Mouse (Mus musculus) MEL (cell line): ENCODE measurements around the gene Flnb. TPM values are rescaled to one million over a fixed set of nuclear protein-coding genes. Genes with fewer than 3 reads are reported as not detected.

Source experiments
- DNase-seq: peaks from one replicate; pipeline ENCODE4 v3.0.0; 2011; ENCODE audit warnings: low read depth, low spot score
- H3K27ac ChIP-seq: 2 replicates; pipeline ENCODE4 v1.5.1; 2012; ENCODE audit warnings: low read depth, mild to moderate bottlenecking, control low read depth, low read length, moderate library complexity; ENCODE audit not compliant: control insufficient read depth
- H3K27me3 ChIP-seq, 2 experiments: fragments of 150-350 bp in 1 of 2; sonication (generic) in 1 of 2; 2 replicates each; pipeline ENCODE4 v1.6.1; 2012; ENCODE audit warnings: low read length in 2 of 2, mild to moderate bottlenecking in 2 of 2, improper control_type of control experiment in 1 of 2, moderate library complexity in 1 of 2; ENCODE audit not compliant: insufficient read depth in 2 of 2, control insufficient read depth in 1 of 2
- H3K36me3 ChIP-seq, 2 experiments: 2 replicates each; pipeline ENCODE4 v1.6.1; 2012 to 2014; ENCODE audit warnings: low read length in 2 of 2, improper control_type of control experiment in 1 of 2, inconsistent platforms in 1 of 2, mild to moderate bottlenecking in 1 of 2; ENCODE audit not compliant: insufficient read depth in 2 of 2, control insufficient read depth in 1 of 2
- H3K4me1 ChIP-seq, 2 experiments: fragments of 150-350 bp in 1 of 2; sonication (generic) in 1 of 2; 2 replicates each; pipeline ENCODE4 v1.6.1; 2012; ENCODE audit warnings: low read length in 2 of 2, improper control_type of control experiment in 1 of 2, mild to moderate bottlenecking in 1 of 2; ENCODE audit not compliant: insufficient read depth in 2 of 2, control insufficient read depth in 1 of 2
- H3K4me3 ChIP-seq, 2 experiments: fragments of 150-350 bp in 1 of 2; sonication (generic) in 1 of 2; 2 replicates each; pipeline ENCODE4 v1.5.1; 2012; ENCODE audit warnings: low read depth in 2 of 2, low read length in 2 of 2, mild to moderate bottlenecking in 2 of 2, moderate library complexity in 2 of 2, control low read depth in 1 of 2, improper control_type of control experiment in 1 of 2; ENCODE audit not compliant: control insufficient read depth in 1 of 2, insufficient read depth in 1 of 2
- H3K79me2 ChIP-seq: 2 replicates; pipeline ENCODE4 v1.6.1; 2012; ENCODE audit warnings: mild to moderate bottlenecking, low read length, moderate library complexity; ENCODE audit not compliant: control insufficient read depth, poor library complexity, insufficient read depth
- H3K9ac ChIP-seq: 2 replicates; pipeline ENCODE4 v1.6.1; 2012; ENCODE audit warnings: low read depth, mild to moderate bottlenecking, control low read depth, low read length, moderate library complexity; ENCODE audit not compliant: control insufficient read depth, poor library complexity, severe bottlenecking
- H3K9me3 ChIP-seq: fragments of 150-350 bp; sonication (generic); replicated peaks from 2 replicates; pipeline ENCODE4 v1.6.1; 2012; ENCODE audit warnings: mild to moderate bottlenecking, low read length, improper control_type of control experiment, moderate library complexity; ENCODE audit not compliant: insufficient read depth
- CTCF ChIP-seq, 3 experiments: IDR thresholded peaks in 2 of 3; conservative IDR thresholded peaks in 1 of 3; 2 replicates each; pipeline ENCODE4 v1.5.1; 2011 to 2012; ENCODE audit warnings: low read length in 3 of 3, low read depth in 2 of 3, mild to moderate bottlenecking in 2 of 3, improper control_type of control experiment in 1 of 3, inconsistent platforms in 1 of 3, mixed read lengths in 1 of 3, moderate library complexity in 1 of 3; ENCODE audit not compliant: control insufficient read depth in 1 of 3, insufficient read depth in 1 of 3, poor library complexity in 1 of 3, severe bottlenecking in 1 of 3
- EP300 ChIP-seq, 2 experiments: IDR thresholded peaks; 2 replicates each; pipeline ENCODE4 v1.6.1; 2011; ENCODE audit warnings: improper control_type of control experiment in 2 of 2, low read length in 2 of 2, low read depth in 1 of 2, mild to moderate bottlenecking in 1 of 2
- ETS1 ChIP-seq: IDR thresholded peaks from 2 replicates; pipeline ENCODE4 v1.6.1; 2012; ENCODE audit warnings: low read depth, mild to moderate bottlenecking, inconsistent platforms, low read length, improper control_type of control experiment, moderate library complexity
- GABPA ChIP-seq: IDR thresholded peaks from 2 replicates; pipeline ENCODE4 v1.6.1; 2012; ENCODE audit warnings: low read depth, mild to moderate bottlenecking, inconsistent platforms, low read length, improper control_type of control experiment, moderate library complexity
- HCFC1 ChIP-seq: IDR thresholded peaks from 2 replicates; pipeline ENCODE4 v1.6.1; 2012; ENCODE audit warnings: low read depth, mild to moderate bottlenecking, inconsistent platforms, low read length, improper control_type of control experiment, moderate library complexity
- JUND ChIP-seq: IDR thresholded peaks from 2 replicates; pipeline ENCODE4 v1.6.1; 2011; ENCODE audit warnings: low read depth, mild to moderate bottlenecking, improper control_type of control experiment, low read length
- MAX ChIP-seq: IDR thresholded peaks from 2 replicates; pipeline ENCODE4 v1.6.1; 2011; ENCODE audit warnings: low read length, improper control_type of control experiment
- MEF2A ChIP-seq: IDR thresholded peaks from 2 replicates; pipeline ENCODE4 v1.6.1; 2014; ENCODE audit warnings: low read depth, mild to moderate bottlenecking, inconsistent platforms, low read length, improper control_type of control experiment; ENCODE audit not compliant: poor library complexity, insufficient replicate concordance, severe bottlenecking; ENCODE audit errors: extremely low read depth
- NELFE ChIP-seq: IDR thresholded peaks from 2 replicates; pipeline ENCODE4 v1.6.1; 2011; ENCODE audit warnings: low read depth, low read length, improper control_type of control experiment
- POLR2A ChIP-seq, 2 experiments: IDR thresholded peaks; 2 replicates each; pipeline ENCODE4 v1.6.1; 2011 to 2012; ENCODE audit warnings: low read length in 2 of 2, mild to moderate bottlenecking in 2 of 2, control low read depth in 1 of 2, improper control_type of control experiment in 1 of 2, low read depth in 1 of 2, moderate library complexity in 1 of 2; ENCODE audit not compliant: control insufficient read depth in 1 of 2, insufficient read depth in 1 of 2, poor library complexity in 1 of 2
- POLR2AphosphoS5 ChIP-seq: IDR thresholded peaks from 2 replicates; pipeline ENCODE4 v1.6.1; 2012; ENCODE audit warnings: low read depth, borderline replicate concordance, mild to moderate bottlenecking, inconsistent platforms, low read length, moderate library complexity, mixed read lengths
- RCOR1 ChIP-seq: IDR thresholded peaks from 2 replicates; pipeline ENCODE4 v1.6.1; 2012; ENCODE audit warnings: low read depth, mild to moderate bottlenecking, inconsistent platforms, low read length, improper control_type of control experiment
- SMC3 ChIP-seq: IDR thresholded peaks from 2 replicates; pipeline ENCODE4 v1.6.1; 2011; ENCODE audit warnings: low read depth, low read length, improper control_type of control experiment
- TAL1 ChIP-seq: IDR thresholded peaks from 2 replicates; pipeline ENCODE4 v1.6.1; 2012; ENCODE audit warnings: mild to moderate bottlenecking, inconsistent platforms, low read length, moderate library complexity, mixed read lengths
- USF1 ChIP-seq: IDR thresholded peaks from 2 replicates; pipeline ENCODE4 v1.6.1; 2014; ENCODE audit warnings: low read depth, mild to moderate bottlenecking, inconsistent platforms, low read length, improper control_type of control experiment, moderate library complexity
- USF2 ChIP-seq, 2 experiments: IDR thresholded peaks; 2 replicates each; pipeline ENCODE4 v1.6.1; 2011 to 2012; ENCODE audit warnings: improper control_type of control experiment in 2 of 2, low read length in 2 of 2, borderline replicate concordance in 1 of 2, inconsistent platforms in 1 of 2, low read depth in 1 of 2, mild to moderate bottlenecking in 1 of 2; ENCODE audit not compliant: insufficient read depth in 1 of 2
- ZC3H11A ChIP-seq: IDR thresholded peaks from 2 replicates; pipeline ENCODE4 v1.6.1; 2012; ENCODE audit warnings: low read depth, mild to moderate bottlenecking, inconsistent platforms, low read length, improper control_type of control experiment
- ZNF384 ChIP-seq: IDR thresholded peaks from 2 replicates; pipeline ENCODE4 v1.6.1; 2012; ENCODE audit warnings: low read depth, mild to moderate bottlenecking, inconsistent platforms, low read length, improper control_type of control experiment
- polyA plus RNA-seq, 2 experiments: library from polyadenylated mRNA; stranded (reverse) in 1 of 2; unstranded in 1 of 2; fragments of >175 nt in 1 of 2; fragments of >200 nt in 1 of 2; gene quantifications; 2 replicates each; pipeline versions ENCODE4 v1.2.1 to v1.2.4; 2012; ENCODE audit warnings: low replicate concordance in 2 of 2, low read depth in 1 of 2; ENCODE audit not compliant: insufficient read length in 2 of 2, insufficient read depth in 1 of 2, missing spikeins in 1 of 2
- total RNA-seq: library from RNA; depleted of rRNA; stranded (reverse); fragments of 300-350 nt; gene quantifications from 2 replicates; pipeline ENCODE4 v1.2.3, GENCODE M21; 2012

Flnb gene
- total and polyA plus RNA-seq, 3 experiments, result 1.0 to 3.1 TPM; not detected in 1

GRCm38 (mm10) chr14:7882050-7882449 lies 64.3 kb downstream of the Flnb start (continued):
- TF ChIP-seq TAL1 (peak; percentile 64), GABPA (no peak), POLR2AphosphoS5 (no peak), SMC3 (no peak), ETS1 (peak; percentile 79), ZC3H11A (no peak), HCFC1 (no peak), USF1 (peak; percentile 38; the same call in 1 of the 2 replicates)

GRCm38 (mm10) chr14:7884158-7884557 lies 66.4 kb downstream of the Flnb start:
- Histone ChIP-seq H3K4me3 (no peak overlapping the region), H3K27ac (no peak overlapping the region), H3K9me3 (no peaks in the 10 kb centered on the region), H3K79me2 (no peaks in the 10 kb centered on the region), H3K9ac (no peak overlapping the region), H3K27me3 (no peaks in the 10 kb centered on the region), H3K36me3 (peaks cover 0 to 29% of the 10 kb centered on the region in 2 experiments; a peak in 2 of 4 replicates), H3K4me1 (peaks cover 20 to 45% of the 10 kb centered on the region in 2 experiments)
- peak; percentile 38 for DNase-seq
- peak; percentile 55; the same call in 1 of the 2 replicates for TF ChIP-seq ETS1
- TF ChIP-seq CTCF (IDR thresholded peaks at IDR 0.05 in 2 of 3, conservative IDR thresholded peaks at IDR 0.05 in 1 of 3; ENCODE audit: control insufficient read depth in 1 of 3, insufficient read depth in 1 of 3, low read depth in 2 of 3, low read length in 3 of 3, poor library complexity in 1 of 3, severe bottlenecking in 1 of 3), result no peak
- TF ChIP-seq TAL1, result no peak
- TF ChIP-seq JUND, result peak; percentile 63; the same call in 1 of the 2 replicates
- no peak for TF ChIP-seq MEF2A
- no peak for TF ChIP-seq HCFC1
- TF ChIP-seq EP300 (IDR thresholded peaks at IDR 0.05; ENCODE audit: low read depth in 1 of 2, low read length in 2 of 2), result 0 out of 4 replicates have a peak, but pooled peaks of 1 of the 2 experiments have one; percentile 9
- TF ChIP-seq ZNF384, result peak; percentile 88
- TF ChIP-seq MAX, result no peak
- TF ChIP-seq RCOR1, result 0 out of 2 replicates have a peak, but pooled peaks have one; percentile 24
- TF ChIP-seq POLR2A (IDR thresholded peaks at IDR 0.05; ENCODE audit: control insufficient read depth in 1 of 2, insufficient read depth in 1 of 2, low read depth in 1 of 2, low read length in 2 of 2, poor library complexity in 1 of 2), result no peak
- no peak for TF ChIP-seq USF2 (IDR thresholded peaks at IDR 0.05; ENCODE audit: borderline replicate concordance in 1 of 2, insufficient read depth in 1 of 2, low read depth in 1 of 2, low read length in 2 of 2)
- no peak for TF ChIP-seq NELFE
